Mouse (Mus musculus): ENCODE data around the gene Shroom1. TPM values are rescaled to one million over a fixed set of nuclear protein-coding genes. Genes with fewer than 3 reads are reported as not detected.

Gene Shroom1
- polyA plus RNA-seq, 1 experiment from 2014 or later, result 2.3 TPM

DNA sequence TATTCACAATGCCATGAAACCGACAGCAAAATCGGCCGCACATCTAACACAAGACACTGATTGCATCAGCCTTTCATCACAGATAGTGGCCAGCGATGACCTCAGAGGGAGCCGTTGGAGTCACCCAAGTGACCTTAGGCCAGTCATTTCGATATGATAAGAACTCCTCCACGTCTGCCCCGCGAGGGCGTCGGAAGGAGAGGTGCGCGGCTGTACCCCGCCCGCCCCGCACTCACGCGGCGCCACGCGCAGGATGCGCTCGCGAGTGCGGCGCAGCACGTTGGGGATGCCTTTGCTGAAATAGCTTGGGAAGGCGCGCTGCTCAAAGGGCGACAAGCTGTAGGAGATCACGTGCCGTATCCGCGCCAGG lies 26.7 kb upstream of the Shroom1 start:
- peak overlapping the region; percentile 81 for H3K4me2 ChIP-seq
- peak overlapping the region; percentile 98 for H3K4me3 ChIP-seq (replicated peaks)
- H3K27me3 ChIP-seq, result no peaks in the 10 kb centered on the region
- peaks cover 16% of the 10 kb centered on the region for H3K4me1 ChIP-seq
- WGBS, result under 1% methylated on average over 34 of the region's 34 CpGs
- H3K27ac ChIP-seq, result peak overlapping the region; percentile 79
- no peaks in the 10 kb centered on the region for H3K9me3 ChIP-seq (replicated peaks)
- ATAC-seq (replicated peaks; ENCODE audit: low FRiP score), result peak; percentile 46
- peak overlapping the region; percentile 87 for H3K9ac ChIP-seq
- peaks cover 21% of the 10 kb centered on the region for H3K36me3 ChIP-seq

DNA sequence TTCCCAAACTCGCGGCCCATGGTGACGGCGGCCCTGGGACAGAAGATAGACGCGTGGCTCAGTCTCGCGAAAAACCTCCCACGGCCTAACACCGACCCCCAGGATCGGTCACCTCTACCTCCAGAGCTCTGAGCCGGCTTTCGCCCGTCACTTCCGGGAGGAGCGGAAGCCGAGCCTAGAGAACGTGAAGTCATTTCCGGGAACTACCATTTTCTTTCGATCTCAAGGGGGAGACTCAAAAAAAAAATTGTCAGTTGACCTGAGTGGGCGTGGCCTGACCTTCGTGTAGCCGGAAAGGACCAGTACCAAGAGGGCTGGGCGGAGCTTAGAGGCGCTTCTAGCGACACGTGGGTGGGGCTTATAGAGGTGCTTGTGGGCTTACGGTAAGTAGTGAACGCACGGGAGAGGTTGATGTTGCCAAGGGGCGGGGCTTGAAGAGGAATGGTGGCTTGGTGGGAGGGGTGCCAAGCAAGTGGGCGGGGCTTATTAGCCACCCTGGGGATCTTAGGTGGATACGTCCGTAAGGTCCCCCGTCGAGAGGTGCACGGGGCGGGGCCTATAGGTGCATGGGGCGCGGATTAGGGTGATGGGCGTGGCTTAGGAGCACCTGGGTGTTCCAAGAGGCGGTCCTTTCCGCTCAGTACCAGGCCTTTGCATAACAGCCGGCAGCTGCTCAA lies 26.2 kb upstream of the Shroom1 start, which contains the start of the genes Uqcrq and Gdf9:
Uqcrq (minus strand) TSS at position 162 of the 677 bp plus-strand sequence.
Gdf9 (plus strand) TSS at position 354 of the 677 bp plus-strand sequence.
- Histone ChIP-seq H3K4me2 (peak within 1 kb of the TSS; percentile 81), H3K9ac (peak within 1 kb of the TSS; percentile 87), H3K36me3 (peaks cover 21% of the 10 kb centered on the region), H3K9me3 (replicated peaks) (no peaks in the 10 kb centered on the region), H3K27ac (peak within 1 kb of the TSS; percentile 79), H3K4me3 (replicated peaks) (peak within 1 kb of the TSS; percentile 98), H3K4me1 (peaks cover 16% of the 10 kb centered on the region), H3K27me3 (no peaks in the 10 kb centered on the region)
- peak; percentile 94 for ATAC-seq (replicated peaks; ENCODE audit: low FRiP score)
- under 1% methylated on average over 44 of the region's 44 CpGs for WGBS

- Histone ChIP-seq H3K9me3 (replicated peaks) (no peaks in the 10 kb centered on the region), H3K4me1 (peaks cover 16% of the 10 kb centered on the region), H3K4me3 (replicated peaks) (peak overlapping the region; percentile 98), H3K4me2 (peak overlapping the region; percentile 81), H3K36me3 (peaks cover 21% of the 10 kb centered on the region), H3K27ac (peak overlapping the region; percentile 79), H3K27me3 (no peaks in the 10 kb centered on the region), H3K9ac (peak overlapping the region; percentile 33)
- WGBS, result 15% methylated on average over 9 of the region's 9 CpGs
- peak; percentile 61; the same call in 1 of the 2 replicates for ATAC-seq (replicated peaks; ENCODE audit: low FRiP score)
Measured at GRCm38 (mm10) chr11:53431347-53432056, 25.5 kb upstream of the Shroom1 start.

DNA sequence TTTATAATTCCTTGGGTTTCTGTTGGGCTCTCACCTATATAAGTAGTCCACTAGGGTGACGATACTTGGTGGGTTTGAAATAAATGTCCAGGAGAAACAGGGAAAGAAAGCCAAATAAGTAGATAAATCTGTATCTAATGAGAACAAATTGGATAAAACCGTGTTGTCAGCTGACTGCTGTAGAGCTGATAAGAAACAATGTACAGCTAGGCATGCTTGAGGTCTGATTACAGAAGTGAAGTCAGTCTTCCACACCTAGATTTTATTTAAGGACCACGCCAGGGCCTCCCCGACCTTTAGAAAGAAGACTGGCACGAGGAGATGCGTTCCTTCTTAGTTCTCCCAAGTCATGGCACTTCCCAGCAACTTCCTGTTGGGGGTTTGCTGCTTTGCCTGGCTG lies 23.9 kb upstream of the Shroom1 start:
- peaks cover 16% of the 10 kb centered on the region for H3K4me1 ChIP-seq
- no peak overlapping the region for H3K4me3 ChIP-seq (replicated peaks)
- no peak overlapping the region for H3K4me2 ChIP-seq
- no peak for ATAC-seq (replicated peaks; ENCODE audit: low FRiP score)
- no peak overlapping the region for H3K27ac ChIP-seq
- no peak overlapping the region for H3K9ac ChIP-seq
- 60% methylated on average over 6 of the region's 6 CpGs for WGBS
- H3K36me3 ChIP-seq, result peaks cover 12% of the 10 kb centered on the region
- H3K27me3 ChIP-seq, result no peaks in the 10 kb centered on the region
- H3K9me3 ChIP-seq (replicated peaks), result no peaks in the 10 kb centered on the region

DNA sequence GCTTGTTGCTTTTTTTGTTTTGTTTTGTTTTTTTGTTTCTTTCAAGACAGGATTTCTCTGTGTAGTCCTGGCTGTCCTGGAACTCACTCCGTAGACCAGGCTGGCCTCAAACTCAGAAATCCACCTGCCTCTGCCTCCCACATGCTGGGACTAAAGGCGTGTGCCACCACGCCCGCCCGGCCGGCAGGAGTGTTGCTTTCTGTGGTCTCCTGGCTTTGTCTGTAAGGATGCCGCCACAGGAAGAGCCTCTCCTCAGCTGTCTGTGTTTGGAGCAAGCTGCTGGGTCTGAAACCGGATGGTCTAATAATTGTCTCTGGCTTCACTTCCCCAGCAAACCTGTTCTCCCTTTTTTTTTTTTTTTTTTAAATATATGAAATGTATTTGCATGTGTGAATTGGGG lies 21.5 kb upstream of the Shroom1 start:
- WGBS, result 83% methylated on average over 8 of the region's 8 CpGs
- H3K27ac ChIP-seq, result no peak overlapping the region

DNA sequence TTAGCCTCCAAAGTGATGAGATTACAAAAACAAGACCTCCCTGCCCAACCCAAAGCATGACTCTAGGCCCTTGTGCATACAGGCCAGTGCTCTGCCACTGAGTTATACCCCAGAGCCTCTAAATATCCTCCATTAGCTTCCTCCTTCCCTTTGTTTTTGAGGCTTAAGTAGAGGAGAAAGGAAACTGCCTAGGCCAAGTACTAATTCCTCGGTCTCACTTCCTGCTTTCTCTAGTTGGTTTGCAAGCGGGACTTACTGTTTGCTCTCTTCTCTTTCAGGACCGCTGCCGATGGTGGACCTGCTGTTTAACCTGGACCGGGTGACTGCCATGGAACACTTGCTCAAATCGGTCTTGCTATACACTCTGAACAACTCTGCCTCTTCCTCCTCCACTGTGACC lies 20.7 kb upstream of the Shroom1 start:
- no peak overlapping the region for H3K4me3 ChIP-seq (replicated peaks)
- H3K27me3 ChIP-seq, result no peaks in the 10 kb centered on the region
- no peaks in the 10 kb centered on the region for H3K9me3 ChIP-seq (replicated peaks)
- WGBS, result 86% methylated on average over 6 of the region's 6 CpGs
- H3K4me1 ChIP-seq, result peaks cover 6% of the 10 kb centered on the region; the same call in 1 of the 2 replicates
- no peaks in the 10 kb centered on the region for H3K36me3 ChIP-seq
- H3K9ac ChIP-seq, result no peak overlapping the region
- H3K4me2 ChIP-seq, result no peak overlapping the region
- no peak overlapping the region for H3K27ac ChIP-seq
- no peak for ATAC-seq (replicated peaks; ENCODE audit: low FRiP score)

More for the DNA sequence above, 21.5 kb upstream of the Shroom1 start:
- Histone ChIP-seq H3K9ac (no peak overlapping the region), H3K4me3 (replicated peaks) (no peak overlapping the region), H3K4me2 (no peak overlapping the region), H3K4me1 (peaks cover 7% of the 10 kb centered on the region; the same call in 1 of the 2 replicates), H3K27me3 (no peaks in the 10 kb centered on the region), H3K9me3 (replicated peaks) (no peaks in the 10 kb centered on the region), H3K36me3 (no peaks in the 10 kb centered on the region)
- ATAC-seq (replicated peaks; ENCODE audit: low FRiP score), result no peak

GRCm38 (mm10) chr11:53441921-53442320 lies 15.1 kb upstream of the Shroom1 start:
- no peaks in the 10 kb centered on the region for H3K27me3 ChIP-seq
- H3K4me2 ChIP-seq, result no peak overlapping the region
- H3K9me3 ChIP-seq (replicated peaks), result no peaks in the 10 kb centered on the region
- no peaks in the 10 kb centered on the region for H3K36me3 ChIP-seq
- no peak for ATAC-seq (replicated peaks; ENCODE audit: low FRiP score)
- H3K27ac ChIP-seq, result no peak overlapping the region
- 34% methylated on average over 12 of the region's 12 CpGs for WGBS
- H3K4me3 ChIP-seq (replicated peaks), result no peak overlapping the region
- no peak overlapping the region for H3K9ac ChIP-seq
- no peaks in the 10 kb centered on the region for H3K4me1 ChIP-seq

DNA sequence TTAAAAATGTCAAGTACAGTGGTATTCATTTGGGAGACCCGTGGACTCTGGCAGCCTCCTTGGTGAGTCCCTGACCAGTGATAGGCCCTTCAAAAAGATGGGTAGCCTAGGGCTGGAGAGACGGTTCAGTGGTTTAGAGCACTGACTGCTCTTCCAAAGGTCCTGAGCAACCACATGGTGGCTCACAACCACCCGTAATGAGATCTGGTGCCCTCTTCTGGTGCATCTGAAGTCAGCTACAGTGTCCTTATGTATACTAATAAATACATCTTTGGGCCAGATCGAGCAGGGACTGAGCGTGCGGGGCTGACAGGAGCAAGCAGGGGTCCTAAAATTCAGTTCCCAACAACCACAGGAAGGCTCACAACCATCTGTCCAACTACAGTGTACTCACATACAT lies 13.1 kb upstream of the Shroom1 start:
- no peak overlapping the region for H3K4me2 ChIP-seq
- H3K4me3 ChIP-seq (replicated peaks), result no peak overlapping the region
- H3K36me3 ChIP-seq, result no peaks in the 10 kb centered on the region
- 39% methylated on average over 6 of the region's 6 CpGs for WGBS
- no peaks in the 10 kb centered on the region for H3K4me1 ChIP-seq
- no peaks in the 10 kb centered on the region for H3K27me3 ChIP-seq
- no peak for ATAC-seq (replicated peaks; ENCODE audit: low FRiP score)
- no peak overlapping the region for H3K27ac ChIP-seq
- H3K9me3 ChIP-seq (replicated peaks), result no peaks in the 10 kb centered on the region
- no peak overlapping the region for H3K9ac ChIP-seq

DNA sequence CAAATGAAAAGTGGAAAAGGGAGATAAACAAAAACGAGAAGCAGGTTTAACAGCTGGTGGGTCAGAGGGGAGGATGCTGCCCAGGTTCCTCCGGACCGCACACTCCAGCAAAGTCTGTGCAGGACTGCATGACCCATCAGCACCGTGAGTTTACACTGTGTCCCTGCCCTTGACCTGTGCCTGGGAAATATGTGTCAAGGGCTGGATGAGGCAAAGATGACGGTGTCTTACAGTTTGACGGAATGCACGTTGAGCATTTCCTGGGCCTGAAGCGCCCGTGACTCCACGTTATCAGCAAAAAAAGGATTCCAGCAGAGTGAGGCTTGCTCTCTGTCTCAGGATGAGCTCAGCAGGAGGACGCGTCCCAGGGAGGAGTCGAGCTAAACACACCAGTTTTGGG lies 11.4 kb upstream of the Shroom1 start:
- Histone ChIP-seq H3K4me1 (peaks cover 6% of the 10 kb centered on the region; the same call in 1 of the 2 replicates), H3K36me3 (no peaks in the 10 kb centered on the region), H3K27ac (no peak overlapping the region), H3K4me2 (no peak overlapping the region), H3K9ac (no peak overlapping the region), H3K27me3 (no peaks in the 10 kb centered on the region), H3K9me3 (replicated peaks) (no peaks in the 10 kb centered on the region), H3K4me3 (replicated peaks) (no peak overlapping the region)
- 70% methylated on average over 13 of the region's 13 CpGs for WGBS
- no peak for ATAC-seq (replicated peaks; ENCODE audit: low FRiP score)

DNA sequence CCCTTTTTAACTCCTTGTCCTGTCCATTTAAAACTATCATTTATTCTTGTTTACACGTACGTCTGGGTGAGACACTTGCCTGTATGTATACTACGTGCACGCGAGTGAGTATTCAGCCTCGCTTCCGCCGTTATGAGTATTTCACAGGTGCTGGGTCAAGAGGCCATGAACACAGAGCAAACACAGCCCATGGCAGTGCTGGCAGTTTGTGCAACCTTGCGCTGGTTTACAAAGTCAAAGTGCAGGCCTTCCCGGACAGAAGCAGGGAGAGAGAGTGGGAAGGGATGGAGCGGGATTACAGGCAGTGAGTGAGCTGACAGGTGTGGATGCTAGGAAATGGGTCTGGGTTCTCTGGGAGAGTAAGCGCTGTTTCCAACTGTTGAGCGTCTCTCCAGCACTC lies 10.8 kb upstream of the Shroom1 start:
- Histone ChIP-seq H3K4me2 (no peak overlapping the region), H3K4me1 (peaks cover 6% of the 10 kb centered on the region; the same call in 1 of the 2 replicates), H3K27me3 (no peaks in the 10 kb centered on the region), H3K27ac (no peak overlapping the region), H3K9me3 (replicated peaks) (no peaks in the 10 kb centered on the region), H3K36me3 (no peaks in the 10 kb centered on the region), H3K4me3 (replicated peaks) (no peak overlapping the region), H3K9ac (no peak overlapping the region)
- no peak for ATAC-seq (replicated peaks; ENCODE audit: low FRiP score)
- 86% methylated on average over 13 of the region's 13 CpGs for WGBS

GRCm38 (mm10) chr11:53447996-53448395 lies 9.0 kb upstream of the Shroom1 start:
- no peak overlapping the region for H3K27ac ChIP-seq
- no peaks in the 10 kb centered on the region for H3K27me3 ChIP-seq
- H3K9me3 ChIP-seq (replicated peaks), result no peaks in the 10 kb centered on the region
- 88% methylated on average over 8 of the region's 8 CpGs for WGBS
- H3K4me3 ChIP-seq (replicated peaks), result no peak overlapping the region
- H3K36me3 ChIP-seq, result no peaks in the 10 kb centered on the region
- no peak for ATAC-seq (replicated peaks; ENCODE audit: low FRiP score)
- no peak overlapping the region for H3K9ac ChIP-seq
- peaks cover 6% of the 10 kb centered on the region; the same call in 1 of the 2 replicates for H3K4me1 ChIP-seq
- H3K4me2 ChIP-seq, result no peak overlapping the region

DNA sequence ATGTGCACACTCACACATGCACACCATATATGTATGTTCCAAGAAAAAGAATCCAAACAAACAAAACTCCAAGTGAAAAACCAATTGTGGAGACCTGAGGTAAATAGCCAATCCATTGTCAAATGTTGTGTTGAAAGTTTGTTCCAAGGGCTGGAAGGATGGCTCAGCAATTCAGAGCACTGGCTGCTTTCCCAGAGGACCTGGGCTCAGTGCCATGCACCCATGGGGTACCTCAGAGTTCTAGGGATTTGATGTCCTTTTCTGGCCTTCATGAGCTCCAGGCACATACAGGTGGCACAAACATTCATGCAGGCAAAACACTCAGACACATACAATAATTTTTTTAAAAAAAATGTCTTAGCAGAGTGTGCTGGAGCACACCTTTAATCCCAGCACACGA lies 8.5 kb upstream of the Shroom1 start:
- no peak for ATAC-seq (replicated peaks; ENCODE audit: low FRiP score)
- no peak overlapping the region for H3K27ac ChIP-seq
- H3K36me3 ChIP-seq, result no peaks in the 10 kb centered on the region
- no peak overlapping the region for H3K4me2 ChIP-seq
- H3K27me3 ChIP-seq, result no peaks in the 10 kb centered on the region
- H3K4me1 ChIP-seq, result peaks cover 6% of the 10 kb centered on the region; the same call in 1 of the 2 replicates
- no peak overlapping the region for H3K4me3 ChIP-seq (replicated peaks)
- no peaks in the 10 kb centered on the region for H3K9me3 ChIP-seq (replicated peaks)
- 90% methylated on average over 1 of the region's 1 CpGs for WGBS
- no peak overlapping the region for H3K9ac ChIP-seq

All from kidney, embryonic 15.5 days (tissue).